Mouse (Mus musculus) adrenal gland, adult 18-20 months (tissue): ENCODE results near the gene Snx1. TPM values are rescaled to one million over a fixed set of nuclear protein-coding genes. Genes with fewer than 3 reads are reported as not detected.

Experiments used
- DNase-seq, 2 experiments: peaks; one replicate each; pipeline ENCODE4 v3.0.0; 2021 to 2022; ENCODE audit warnings: low spot score in 2 of 2
- total RNA-seq, 2 experiments: library from RNA; stranded (reverse); gene quantifications; 1 replicate in 1 of 2; 2 replicates in 1 of 2; pipeline ENCODE4 v1.2.3; 2021

Gene Snx1
- total RNA-seq, 2 experiments from 2014 or later, result 89.6 to 103 TPM

DNA sequence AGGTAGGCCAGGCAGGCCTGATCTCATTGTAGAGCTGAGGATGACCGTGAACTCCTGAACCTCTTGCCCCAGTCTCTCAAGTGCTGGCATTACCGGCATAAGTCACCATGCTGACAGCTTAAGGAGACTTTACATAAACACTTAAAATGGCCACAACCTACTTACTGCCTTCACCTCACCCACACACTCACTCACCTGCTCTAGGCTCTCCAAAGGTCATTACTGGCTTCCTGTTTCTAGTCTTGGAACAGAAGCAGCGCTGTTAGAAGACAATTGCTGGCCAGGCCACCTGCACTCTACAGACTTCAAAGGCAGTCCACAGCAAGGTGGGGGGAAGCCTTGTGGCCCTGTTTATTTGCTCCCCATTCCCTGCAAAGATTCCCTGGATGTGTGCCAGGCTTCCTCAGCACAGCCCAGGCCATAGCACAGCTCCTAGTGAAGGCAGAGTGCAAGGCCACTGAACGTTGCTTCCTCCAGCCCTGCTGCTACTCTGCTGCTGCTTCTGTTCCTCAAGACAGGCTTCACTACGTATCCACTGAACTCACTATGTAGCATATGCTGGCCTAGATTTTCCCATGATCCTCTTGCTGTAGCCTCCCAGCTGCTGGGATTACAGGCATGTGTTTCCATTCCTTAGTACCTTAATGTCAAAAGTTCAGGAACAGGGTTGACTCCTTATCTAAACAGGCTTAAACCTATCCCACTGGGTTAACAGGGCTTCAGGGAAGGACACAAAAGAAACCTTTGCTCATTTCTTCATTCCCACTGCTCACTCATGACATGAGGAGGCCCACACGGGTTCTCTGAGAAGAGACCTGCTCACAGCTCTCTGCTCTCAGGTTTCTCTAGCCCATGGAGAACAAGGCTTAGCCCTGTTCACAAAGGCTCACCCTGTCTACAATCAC lies 34.8 kb downstream of the Snx1 start:
- DNase-seq, result no peak

DNA sequence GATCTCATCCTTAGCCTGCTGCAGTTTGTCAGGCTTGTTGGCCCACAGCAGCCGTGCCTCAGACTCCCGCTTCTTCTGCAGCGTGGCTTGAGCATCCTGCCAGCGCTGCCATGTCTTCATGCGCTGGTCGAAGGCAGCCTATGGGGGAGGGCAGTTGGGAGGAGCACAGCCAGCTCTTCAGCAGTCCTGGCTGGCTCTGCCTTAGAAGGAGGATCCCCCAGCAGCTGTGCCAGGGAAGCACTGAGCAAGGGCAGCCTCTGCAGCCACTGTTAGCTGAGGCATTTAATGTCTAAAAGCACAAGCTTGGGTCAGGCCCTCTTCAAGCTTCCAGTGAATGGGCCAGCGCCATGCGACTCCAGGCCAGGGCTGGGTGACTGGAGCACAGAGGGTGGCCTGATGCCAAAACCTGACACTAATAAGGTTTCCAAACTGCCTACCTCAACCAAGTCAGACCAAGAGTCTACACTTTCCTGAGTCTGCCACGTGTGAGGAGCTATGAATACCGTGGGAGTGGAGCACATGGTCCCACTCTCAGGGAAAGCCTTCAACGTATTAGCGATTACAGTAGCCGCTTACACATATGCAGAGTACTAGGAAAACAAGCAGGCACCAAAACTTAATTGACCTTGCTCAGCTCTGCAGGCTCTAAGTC lies 35.7 kb downstream of the Snx1 start:
- no peak for DNase-seq

DNA sequence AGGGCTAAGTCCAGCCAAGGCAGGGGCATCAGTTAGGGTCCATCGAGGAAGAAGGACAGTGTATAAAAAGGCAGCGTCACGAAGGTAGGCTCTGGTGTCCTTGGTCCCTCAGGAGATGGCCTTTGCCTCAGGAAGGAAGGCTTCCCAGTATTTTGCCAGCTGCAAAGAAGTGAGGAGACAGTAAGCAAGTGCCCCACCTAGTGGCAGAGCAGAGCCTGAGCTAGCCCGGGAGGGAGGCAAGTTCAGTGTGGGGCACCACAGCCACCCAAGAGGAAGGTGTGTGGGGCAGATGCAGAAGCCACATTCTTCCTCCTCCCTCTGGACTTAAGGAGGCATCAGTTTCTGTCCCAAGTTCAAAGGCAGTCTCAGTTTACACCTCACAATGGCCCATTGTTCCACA lies 38.0 kb downstream of the Snx1 start:
- DNase-seq, result peak; percentile 59 to 63

DNA sequence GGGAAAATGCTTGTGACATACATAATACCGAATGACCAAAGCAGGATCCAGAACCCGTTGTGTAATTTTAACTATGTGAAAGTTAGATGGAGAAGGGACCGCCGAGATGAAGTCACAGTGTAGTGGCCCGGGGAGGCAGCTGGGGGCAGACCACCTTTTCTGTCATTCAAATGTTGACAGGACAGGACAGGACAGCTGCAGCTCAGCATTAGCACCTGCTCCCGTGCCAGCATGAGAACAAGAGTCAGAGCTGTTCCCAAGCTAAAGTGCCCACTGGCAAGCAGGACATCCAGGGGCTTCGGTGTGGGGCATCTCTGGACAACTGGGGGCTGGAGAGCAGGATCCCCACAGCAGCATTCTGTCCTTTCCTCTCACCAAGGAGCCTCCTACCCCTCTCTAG lies 39.3 kb downstream of the Snx1 start:
- no peak for DNase-seq

DNA sequence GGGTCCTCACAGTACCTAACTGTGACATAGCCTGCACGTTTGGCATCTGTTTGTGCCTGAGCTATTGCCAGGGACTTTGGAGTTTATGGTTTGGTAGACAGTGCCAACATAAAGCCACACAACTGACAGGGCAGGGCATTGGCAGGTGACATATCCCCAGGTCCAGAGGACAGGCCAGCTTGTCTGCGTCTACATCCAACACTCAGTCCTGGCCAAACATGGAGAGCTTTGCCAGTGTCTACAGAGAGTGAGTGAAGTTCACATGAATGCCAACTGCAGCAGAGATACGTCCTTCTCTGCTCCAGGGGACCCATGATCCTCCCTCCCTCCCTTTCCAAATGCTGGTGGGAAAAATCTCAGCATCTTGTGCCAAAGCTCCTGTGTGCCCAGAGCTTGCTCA lies 42.2 kb downstream of the Snx1 start:
- DNase-seq, result no peak

DNA sequence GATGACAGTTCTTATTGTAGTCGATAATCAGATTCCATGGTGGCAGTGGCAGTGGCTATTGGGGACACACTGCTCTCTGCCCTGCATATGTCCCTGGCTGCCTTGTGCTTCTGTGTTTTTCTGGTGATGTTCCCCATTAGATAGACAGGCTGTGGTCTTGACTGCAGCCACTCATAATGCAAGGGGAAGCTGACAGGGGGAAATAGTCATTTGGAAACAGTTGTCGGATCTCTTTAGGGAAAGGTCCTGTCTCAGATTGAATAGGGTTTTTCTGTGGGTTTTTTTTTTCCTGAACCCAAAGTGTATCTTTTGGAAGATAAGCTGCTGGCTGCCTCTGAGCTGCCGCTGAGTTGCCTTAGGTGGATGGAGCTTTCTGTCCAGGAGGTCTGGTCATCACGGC lies 44.4 kb downstream of the Snx1 start:
- DNase-seq, result no peak

DNA sequence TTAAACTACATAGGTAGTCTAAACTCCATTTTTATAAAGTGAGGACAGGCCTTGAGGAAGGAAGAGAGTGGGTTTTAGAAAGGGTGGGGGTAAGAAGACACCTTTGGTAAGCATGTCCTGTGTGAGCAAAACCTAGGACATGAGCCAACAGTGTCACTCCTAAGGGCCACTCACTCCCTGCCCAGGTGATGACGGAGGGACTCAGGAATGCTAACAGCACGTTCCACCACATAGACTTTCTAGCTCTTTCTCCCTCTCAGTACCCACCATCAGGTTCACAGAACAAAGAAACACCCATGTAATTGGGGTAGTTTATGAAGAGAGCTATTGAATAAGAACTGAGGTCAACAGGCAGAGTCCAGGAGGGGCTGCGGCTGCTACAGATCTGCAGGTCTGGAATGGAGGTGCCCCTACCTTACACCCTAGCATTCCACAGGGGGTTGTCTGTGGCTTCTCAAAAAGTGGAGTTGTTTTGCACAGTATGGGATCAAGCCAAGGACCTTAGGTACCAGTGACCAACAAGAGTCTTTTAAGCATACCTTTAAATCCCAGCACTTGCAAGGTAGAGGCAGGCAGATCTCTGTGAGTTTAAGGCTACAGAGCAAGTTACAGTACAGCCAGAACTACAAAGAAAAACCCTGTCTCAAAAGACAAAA lies 45.5 kb downstream of the Snx1 start:
- no peak for DNase-seq

DNA sequence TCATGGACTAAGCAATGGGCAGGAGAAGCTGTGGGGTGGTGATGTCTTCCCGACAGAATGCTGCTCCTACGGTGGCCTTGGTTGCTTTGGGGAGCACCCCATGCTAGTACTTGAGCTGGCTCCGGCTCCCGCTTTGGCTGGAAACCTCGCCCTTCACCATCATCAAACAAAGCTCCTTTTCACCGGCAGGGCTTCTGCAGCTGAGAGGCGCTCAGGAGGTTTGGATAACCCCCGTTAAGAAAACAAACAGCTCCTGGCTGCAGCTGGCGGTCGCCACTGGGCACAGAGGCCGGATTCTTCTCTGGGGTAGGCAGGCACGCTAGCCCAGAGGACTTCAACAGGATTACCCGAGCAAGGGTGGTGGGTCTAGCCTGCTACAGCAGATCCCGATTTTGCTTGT lies 47.9 kb downstream of the Snx1 start:
- no peak for DNase-seq

DNA sequence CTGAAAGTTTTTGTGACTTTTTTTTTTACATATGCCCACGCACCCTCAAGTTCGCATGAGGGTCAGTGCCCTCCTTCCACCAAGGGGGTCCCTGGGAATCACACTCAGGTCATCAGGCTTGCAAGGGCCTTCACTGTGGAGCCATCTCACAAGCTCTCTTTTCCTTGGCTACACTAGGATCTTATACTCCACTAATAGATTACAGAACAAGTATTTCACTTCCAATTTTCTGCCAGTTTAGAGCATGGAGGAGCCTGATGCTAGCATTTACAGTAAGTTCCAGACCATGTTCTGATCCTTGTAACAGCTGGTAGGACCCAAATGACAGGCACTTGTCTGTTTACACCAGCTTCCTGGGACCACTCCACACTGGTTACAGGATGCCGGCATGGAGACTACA lies 48.3 kb downstream of the Snx1 start:
- no peak for DNase-seq

DNA sequence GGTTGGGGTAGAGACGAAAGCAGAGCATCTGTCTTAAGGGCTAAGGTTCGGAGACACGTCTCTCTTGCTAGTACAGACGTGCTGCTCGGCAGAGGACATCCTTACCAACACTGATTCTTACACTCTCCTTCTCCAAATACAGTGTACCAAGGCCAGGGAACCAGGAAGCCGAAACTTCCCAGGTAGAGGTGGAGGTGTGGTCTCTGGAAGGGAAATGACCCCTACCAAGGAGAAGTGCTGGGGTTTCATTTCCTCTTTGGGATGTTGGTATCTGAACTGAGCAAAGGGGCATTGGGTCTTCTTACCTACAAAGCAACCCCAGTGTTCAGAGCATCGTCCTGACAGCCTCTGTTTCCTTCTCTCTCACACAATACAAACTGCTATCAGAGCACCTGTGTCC lies 53.6 kb downstream of the Snx1 start:
- no peak for DNase-seq

DNA sequence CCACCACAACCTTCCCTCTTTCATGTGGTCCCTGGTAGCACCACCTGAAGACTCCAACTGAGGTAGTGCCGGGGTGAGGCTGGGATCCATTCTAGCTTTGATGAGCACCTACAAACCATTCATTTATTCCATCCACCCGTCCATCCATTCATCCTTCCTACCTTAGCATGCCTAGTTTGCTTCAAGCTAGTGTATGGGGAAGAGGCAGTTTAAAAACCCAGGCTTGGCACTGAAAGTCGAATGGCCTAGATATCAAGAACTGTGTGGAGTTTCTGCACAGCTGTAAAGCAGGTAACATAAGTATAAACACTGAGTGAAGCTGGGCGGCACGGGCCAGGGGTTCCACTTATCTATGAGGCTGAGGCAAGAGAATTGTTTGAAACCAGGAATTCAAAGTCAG lies 56.2 kb downstream of the Snx1 start:
- no peak for DNase-seq

DNA sequence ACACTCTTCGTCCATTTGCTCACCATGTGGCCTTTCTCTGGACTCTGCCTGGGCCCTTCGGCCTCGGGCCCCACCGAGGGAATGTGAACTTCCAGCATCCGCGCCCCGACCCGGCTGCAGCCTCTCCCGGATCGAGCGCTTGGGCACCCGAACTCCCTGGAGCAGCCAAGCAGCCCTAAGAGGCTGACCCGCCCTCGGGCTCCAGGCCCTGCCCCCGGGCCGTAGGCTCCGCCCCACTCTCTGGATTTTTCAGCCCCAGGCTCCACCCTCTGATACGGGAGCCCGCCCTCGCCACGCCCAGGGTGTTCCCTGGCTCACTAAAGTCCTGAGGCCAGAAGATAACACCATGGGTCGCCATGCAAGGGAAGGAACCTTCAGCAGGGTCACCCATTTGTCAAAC lies 56.8 kb downstream of the Snx1 start, which contains the start of gene Snx22:
Snx22 (minus strand) TSS at position 137 of the 400 bp plus-strand sequence.
- peak; percentile 78 to 83 for DNase-seq

DNA sequence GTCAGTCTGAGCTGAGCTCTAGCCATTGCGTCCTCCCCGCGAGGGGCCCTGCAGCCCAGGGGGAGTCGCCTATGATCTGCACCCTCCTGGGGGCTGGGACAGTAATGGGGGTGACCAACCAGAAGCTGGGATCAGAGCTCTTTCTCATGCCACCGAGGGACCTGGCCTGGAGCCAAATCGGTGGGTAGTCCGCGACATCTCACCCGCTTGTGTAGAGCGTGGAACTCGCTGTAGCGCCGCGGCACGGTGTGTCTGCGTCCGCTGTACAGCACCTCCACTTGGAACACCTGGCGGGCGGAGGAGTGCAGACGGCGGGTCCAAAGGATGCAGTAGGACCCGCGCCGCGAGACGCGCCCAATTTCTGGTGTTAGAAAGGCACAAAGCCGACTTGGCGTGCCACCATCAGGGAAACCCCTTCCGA lies 57.4 kb downstream of the Snx1 start:
- DNase-seq, result no peak

DNA sequence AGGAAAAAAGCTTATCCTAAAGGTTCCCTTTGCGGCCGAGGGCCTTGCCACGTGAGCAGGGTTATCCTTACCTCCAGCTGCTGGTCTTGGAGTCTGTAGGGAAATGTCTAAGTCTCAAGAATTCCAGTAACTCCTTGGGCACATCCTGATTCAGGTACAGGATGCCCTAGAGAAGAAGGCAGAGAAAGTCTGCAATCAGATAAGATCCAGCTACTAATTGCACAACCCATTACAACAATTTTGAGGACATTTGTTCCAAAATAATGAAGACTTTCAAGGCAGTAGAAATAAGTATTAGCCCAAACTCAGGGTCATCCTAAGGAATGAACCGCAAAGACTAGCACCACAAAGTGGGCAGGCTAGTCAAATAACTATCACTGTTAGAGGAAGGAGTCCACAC lies 58.3 kb downstream of the Snx1 start:
- DNase-seq, result no peak

DNA sequence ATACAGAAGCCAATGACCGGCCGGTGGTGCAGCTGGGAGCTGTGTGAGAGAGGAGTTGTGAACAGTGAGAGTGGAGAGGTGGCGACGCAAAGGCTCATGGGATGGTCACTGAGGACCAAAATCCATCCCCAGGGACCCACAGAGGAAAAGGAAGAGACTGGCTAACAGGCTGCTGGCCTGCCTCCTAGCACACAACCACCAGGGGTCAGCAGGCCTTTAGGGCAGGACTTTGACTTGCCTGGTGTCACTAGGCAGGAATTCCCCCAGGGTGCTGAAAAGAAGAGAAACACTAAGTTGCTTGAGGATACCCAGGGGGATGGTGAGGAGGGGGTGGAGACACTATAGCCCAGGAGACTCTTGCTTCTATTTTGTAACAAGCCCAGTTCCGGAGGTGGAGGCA lies 58.8 kb downstream of the Snx1 start:
- DNase-seq, result no peak

DNA sequence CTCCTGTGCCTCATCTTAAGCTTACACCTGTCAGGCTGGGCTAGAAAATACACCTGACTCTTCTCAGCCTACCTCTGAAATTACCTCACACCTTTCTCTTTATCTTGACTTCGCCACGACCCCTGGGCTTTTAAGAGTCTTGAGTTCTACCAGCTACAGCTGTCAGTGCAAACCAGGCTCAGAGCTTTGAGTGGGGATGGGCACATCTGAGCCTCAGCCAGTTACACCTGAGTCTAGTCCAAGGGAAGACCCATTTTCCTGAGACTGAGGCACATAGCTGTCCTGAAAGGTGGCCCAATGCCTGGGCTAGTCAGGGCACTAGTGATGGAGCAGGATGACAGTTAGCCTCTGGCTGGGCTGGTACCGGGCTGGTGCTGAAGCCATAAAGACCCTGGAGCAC lies 59.6 kb downstream of the Snx1 start:
- no peak for DNase-seq

DNA sequence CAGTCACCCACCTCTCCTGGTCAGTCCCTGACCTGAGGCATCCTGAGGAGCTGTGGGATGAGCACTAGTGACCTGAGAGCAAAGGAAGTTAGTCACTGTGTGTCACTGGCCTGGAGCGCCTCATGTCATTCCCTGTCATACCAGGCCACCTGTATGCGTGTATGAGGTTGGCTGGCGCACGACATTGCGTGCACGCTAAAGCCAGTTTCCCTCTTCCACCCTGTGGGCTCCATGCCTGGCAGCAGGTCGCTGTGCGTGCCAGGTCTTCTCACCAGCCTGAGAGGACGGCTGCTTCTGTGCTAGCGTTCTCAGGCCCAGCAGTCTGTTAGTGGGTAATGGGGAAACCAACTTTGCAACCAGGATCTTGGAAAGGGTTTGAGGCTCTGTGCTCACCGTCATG lies 62.1 kb downstream of the Snx1 start:
- DNase-seq, result no peak

DNA sequence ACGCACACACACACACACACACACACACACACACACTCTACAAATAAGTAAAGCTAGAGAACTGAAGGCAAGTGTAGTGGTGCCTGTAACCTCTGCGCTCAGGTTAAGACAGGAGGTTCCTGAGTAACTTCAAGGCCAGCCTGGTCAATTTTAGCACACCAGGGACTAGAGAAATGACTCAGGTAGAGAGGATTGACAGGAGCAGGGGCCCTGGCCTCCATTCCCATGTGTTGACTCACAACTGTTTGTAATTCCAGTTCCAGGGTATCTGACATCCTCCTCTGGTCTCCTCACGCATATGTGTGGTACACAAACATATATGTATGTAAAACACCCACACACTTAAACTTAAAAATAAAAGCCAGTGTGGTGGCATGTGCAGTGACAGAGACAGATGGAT lies 62.9 kb downstream of the Snx1 start:
- DNase-seq, result no peak

DNA sequence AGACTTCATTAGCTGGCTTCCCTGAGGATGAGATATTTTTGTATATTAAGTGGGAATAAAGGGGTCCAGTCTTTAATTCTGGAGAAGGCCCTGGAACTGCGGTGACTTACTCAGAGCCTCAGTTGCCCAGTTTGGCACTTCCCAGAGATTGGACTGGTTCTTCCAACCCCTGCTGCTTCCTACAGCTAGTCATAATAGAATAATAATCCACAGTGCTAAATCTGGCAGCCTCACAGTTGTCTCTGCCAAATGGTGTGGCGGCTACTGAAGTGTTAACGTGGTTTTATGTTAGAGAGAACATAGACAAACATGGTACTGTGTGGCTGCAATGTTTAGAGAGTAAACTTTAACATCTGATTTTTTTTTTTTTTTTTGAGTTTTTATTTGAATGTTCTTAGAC lies 64.7 kb downstream of the Snx1 start:
- DNase-seq, result no peak

DNA sequence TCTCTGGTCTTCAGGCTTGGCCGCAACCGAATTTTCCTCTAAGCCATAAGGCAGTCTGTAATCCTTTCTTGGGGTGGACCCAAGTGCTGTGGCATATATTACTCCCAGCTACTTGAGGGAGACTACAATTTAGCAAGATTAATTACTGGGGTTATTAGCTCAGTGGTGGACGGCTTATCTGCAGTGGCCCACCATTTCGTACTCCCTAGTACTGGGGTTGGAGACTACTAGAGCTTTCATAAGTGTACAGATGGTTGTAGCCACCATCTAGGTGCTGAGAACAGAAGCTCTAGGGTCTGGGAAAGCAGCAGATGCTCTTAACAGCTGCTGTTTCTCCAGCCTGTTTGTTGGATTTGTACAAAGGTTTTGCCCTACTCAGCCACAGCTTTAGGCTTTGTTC lies 65.4 kb downstream of the Snx1 start:
- no peak for DNase-seq

DNA sequence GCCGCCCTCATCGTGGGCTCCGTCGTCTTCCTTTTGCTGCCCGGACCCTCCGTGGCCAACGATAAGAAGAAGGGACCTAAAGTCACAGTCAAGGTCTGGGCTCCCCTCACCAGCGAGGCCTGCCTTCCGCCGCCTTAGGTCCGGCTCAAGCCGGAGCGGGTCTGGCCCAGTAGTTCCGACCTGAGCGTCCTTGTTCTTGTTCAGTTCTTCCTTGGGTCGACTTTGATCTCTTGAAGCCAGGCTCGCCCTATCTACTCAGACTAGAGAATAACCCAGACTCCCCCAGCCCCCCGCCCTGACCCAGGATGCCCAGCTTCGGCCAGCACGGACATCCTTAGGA lies 66.1 kb downstream of the Snx1 start:
- no peak for DNase-seq

DNA sequence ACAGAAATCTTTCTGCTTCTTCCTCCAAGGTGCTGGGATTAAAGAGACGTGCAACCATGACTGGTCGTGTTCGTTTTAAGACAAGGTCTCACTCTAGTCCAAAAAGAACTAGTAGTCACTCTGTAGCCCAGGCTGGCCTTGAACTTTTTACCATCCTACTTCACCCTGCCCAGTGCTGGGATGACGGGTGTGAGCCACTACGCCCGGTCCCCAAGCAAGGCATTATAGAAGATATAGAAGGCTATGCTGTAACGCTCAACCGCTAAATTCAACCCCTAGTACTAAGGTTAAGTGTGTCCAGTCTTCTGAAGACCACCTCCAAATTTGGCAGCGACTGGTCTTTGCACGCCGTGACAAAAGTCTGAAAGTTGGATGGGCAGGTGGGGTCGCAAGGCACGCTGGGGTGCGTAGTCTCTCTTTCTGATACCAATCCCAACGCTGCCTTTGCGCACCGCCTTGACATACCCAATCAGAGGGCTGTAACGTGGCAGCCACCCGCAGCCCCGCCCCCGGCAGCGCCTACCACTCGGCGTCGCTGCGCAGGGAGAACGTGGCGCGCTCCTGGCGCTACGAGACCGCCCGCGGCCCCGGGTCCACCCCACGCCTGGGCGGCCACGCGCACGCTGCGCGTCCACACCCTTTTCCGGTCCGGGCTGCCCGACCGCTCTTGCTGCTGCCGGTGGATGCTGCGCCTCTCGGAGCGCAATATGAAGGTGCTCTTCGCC lies 66.6 kb downstream of the Snx1 start, which contains the start of gene Ppib:
Ppib (plus strand) TSS at position 640 of the 725 bp plus-strand sequence.
- DNase-seq, result peak; percentile 96
